Mouse (Mus musculus): ENCODE measurements around the gene Degs2. TPM values are rescaled to one million over a fixed set of nuclear protein-coding genes. Genes with fewer than 3 reads are reported as not detected.

The Degs2 gene
- total and polyA plus RNA-seq, 3 experiments: 0.50 to 1.00 (median 0.55) TPM

- Histone ChIP-seq H3K79me2 (replicated peaks; ENCODE audit: control insufficient read depth, insufficient read depth, low read length) (no peaks in the 10 kb centered on the region), H3K9ac (ENCODE audit: low read depth, low read length) (no peak overlapping the region), H3K27ac (peak overlapping the region; percentile 65), H3K4me1 (ENCODE audit: control insufficient read depth, insufficient read depth, low read length) (peaks cover 23% of the 10 kb centered on the region), H3K36me3 (ENCODE audit: control insufficient read depth, insufficient read depth, low read length) (no peaks in the 10 kb centered on the region), H3K4me3 (no peak overlapping the region), H3K27me3 (ENCODE audit: control insufficient read depth, insufficient read depth, low read length) (no peaks in the 10 kb centered on the region)
- 64% methylated on average over 8 of the region's 8 CpGs for WGBS
- no peak for DNase-seq
- intact Hi-C loops (cut with DNase I): loop anchor here (5.0 kb wide), 1 partner anchor 124 kb away; the partner anchor contains the start of gene Evl
- TF ChIP-seq POLR2A (IDR thresholded peaks at IDR 0.05; ENCODE audit: insufficient read depth, low read depth, low read length) (no peak), CTCF (IDR thresholded peaks at IDR 0.05) (peak; percentile 53), EP300 (IDR thresholded peaks at IDR 0.05; ENCODE audit: insufficient read depth, low read depth, low read length) (no peak)
Observed at GRCm38 (mm10) chr12:108675614-108676401, 26.3 kb downstream of the Degs2 start.

GRCm38 (mm10) chr12:108674916-108675315, 27.2 kb downstream of the Degs2 start:
- TF ChIP-seq CTCF (IDR thresholded peaks at IDR 0.05) (no peak), EP300 (IDR thresholded peaks at IDR 0.05; ENCODE audit: insufficient read depth, low read depth, low read length) (no peak), POLR2A (IDR thresholded peaks at IDR 0.05; ENCODE audit: insufficient read depth, low read depth, low read length) (no peak)
- intact Hi-C loops (cut with DNase I): loop anchor here (5.0 kb wide), 1 partner anchor 123 kb away; the partner anchor contains the start of gene Evl
- H3K36me3 ChIP-seq (ENCODE audit: control insufficient read depth, insufficient read depth, low read length): no peaks in the 10 kb centered on the region

DNA sequence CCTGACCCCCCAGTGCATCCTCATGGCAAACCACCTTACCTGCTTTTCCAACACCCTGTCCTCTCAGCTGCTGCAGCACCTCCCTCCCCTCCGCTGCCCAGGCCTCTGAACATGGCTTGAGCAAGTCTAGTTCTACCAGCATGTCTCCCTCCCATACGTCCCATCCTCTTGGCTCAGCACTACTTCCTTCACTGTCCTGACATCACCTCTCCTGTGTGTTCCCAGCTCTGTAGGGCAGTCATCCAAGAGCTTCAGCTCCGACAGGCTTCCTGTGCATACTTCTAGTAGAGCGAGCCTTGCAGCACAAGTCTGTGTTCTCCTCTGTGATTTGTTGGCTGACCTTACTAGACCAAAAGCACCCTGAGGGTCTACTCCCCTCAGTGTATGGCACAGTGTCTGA, 27.6 kb downstream of the Degs2 start:
- Histone ChIP-seq H3K9ac (ENCODE audit: low read depth, low read length) (no peak overlapping the region), H3K4me1 (ENCODE audit: control insufficient read depth, insufficient read depth, low read length) (peaks cover 22% of the 10 kb centered on the region), H3K4me3 (peak overlapping the region; percentile 24; the same call in 1 of the 2 replicates), H3K27ac (peak overlapping the region; percentile 51), H3K36me3 (ENCODE audit: control insufficient read depth, insufficient read depth, low read length) (no peaks in the 10 kb centered on the region), H3K27me3 (ENCODE audit: control insufficient read depth, insufficient read depth, low read length) (no peaks in the 10 kb centered on the region), H3K79me2 (replicated peaks; ENCODE audit: control insufficient read depth, insufficient read depth, low read length) (no peaks in the 10 kb centered on the region)
- peak; percentile 55 to 76 for DNase-seq
- WGBS: 18% methylated on average over 4 of the region's 4 CpGs
- intact Hi-C loops (cut with DNase I): no loop called here
- TF ChIP-seq EP300 (IDR thresholded peaks at IDR 0.05; ENCODE audit: insufficient read depth, low read depth, low read length) (peak; percentile 73; the same call in 1 of the 2 replicates), CTCF (IDR thresholded peaks at IDR 0.05) (no peak)

More at GRCm38 (mm10) chr12:108674916-108675315, 27.2 kb downstream of the Degs2 start:
- no peak overlapping the region for H3K4me3 ChIP-seq
- H3K79me2 ChIP-seq (replicated peaks; ENCODE audit: control insufficient read depth, insufficient read depth, low read length): no peaks in the 10 kb centered on the region
- peaks cover 23% of the 10 kb centered on the region for H3K4me1 ChIP-seq (ENCODE audit: control insufficient read depth, insufficient read depth, low read length)
- DNase-seq: no peak
- H3K9ac ChIP-seq (ENCODE audit: low read depth, low read length): no peak overlapping the region
- peak overlapping the region; percentile 51 for H3K27ac ChIP-seq
- no peaks in the 10 kb centered on the region for H3K27me3 ChIP-seq (ENCODE audit: control insufficient read depth, insufficient read depth, low read length)
- WGBS: 59% methylated on average over 2 of the region's 2 CpGs

DNA sequence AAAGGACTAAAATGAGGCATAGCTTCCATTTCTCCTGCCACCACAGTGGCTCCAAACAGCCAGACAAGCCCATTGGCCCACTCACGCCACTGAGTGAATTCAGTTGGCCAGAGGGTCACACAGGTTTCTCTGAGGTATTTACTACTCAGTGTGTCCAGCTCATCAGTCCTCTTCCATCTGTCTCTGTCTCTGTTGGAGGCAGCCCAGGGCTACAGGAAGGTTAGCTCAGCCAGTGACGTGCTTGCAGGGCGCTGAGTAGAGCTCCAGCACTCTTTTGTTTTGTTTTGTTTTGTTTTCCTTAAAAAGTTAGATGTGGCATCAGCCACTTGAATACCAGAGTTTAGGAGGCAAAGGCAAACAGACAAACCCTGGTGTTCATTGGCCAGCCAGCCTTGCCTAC, 28.6 kb downstream of the Degs2 start:
- Histone ChIP-seq H3K27ac (peak overlapping the region; percentile 36), H3K9ac (ENCODE audit: low read depth, low read length) (no peak overlapping the region), H3K4me3 (no peak overlapping the region), H3K79me2 (replicated peaks; ENCODE audit: control insufficient read depth, insufficient read depth, low read length) (no peaks in the 10 kb centered on the region), H3K36me3 (ENCODE audit: control insufficient read depth, insufficient read depth, low read length) (no peaks in the 10 kb centered on the region), H3K4me1 (ENCODE audit: control insufficient read depth, insufficient read depth, low read length) (peaks cover 16% of the 10 kb centered on the region), H3K27me3 (ENCODE audit: control insufficient read depth, insufficient read depth, low read length) (no peaks in the 10 kb centered on the region)
- TF ChIP-seq CTCF (IDR thresholded peaks at IDR 0.05) (no peak), POLR2A (IDR thresholded peaks at IDR 0.05; ENCODE audit: insufficient read depth, low read depth, low read length) (no peak), EP300 (IDR thresholded peaks at IDR 0.05; ENCODE audit: insufficient read depth, low read depth, low read length) (no peak)
- DNase-seq: no peak
- intact Hi-C loops (cut with DNase I): no loop called here
- WGBS: 46% methylated on average over 3 of the region's 3 CpGs

GRCm38 (mm10) chr12:108672908-108673307, 29.2 kb downstream of the Degs2 start:
- Histone ChIP-seq H3K4me3 (no peak overlapping the region), H3K27me3 (ENCODE audit: control insufficient read depth, insufficient read depth, low read length) (no peaks in the 10 kb centered on the region), H3K79me2 (replicated peaks; ENCODE audit: control insufficient read depth, insufficient read depth, low read length) (no peaks in the 10 kb centered on the region), H3K9ac (ENCODE audit: low read depth, low read length) (no peak overlapping the region), H3K4me1 (ENCODE audit: control insufficient read depth, insufficient read depth, low read length) (peaks cover 20% of the 10 kb centered on the region), H3K27ac (no peak overlapping the region), H3K36me3 (ENCODE audit: control insufficient read depth, insufficient read depth, low read length) (no peaks in the 10 kb centered on the region)
- no peak for TF ChIP-seq EP300 (IDR thresholded peaks at IDR 0.05; ENCODE audit: insufficient read depth, low read depth, low read length)
- TF ChIP-seq CTCF (IDR thresholded peaks at IDR 0.05): no peak
- TF ChIP-seq POLR2A (IDR thresholded peaks at IDR 0.05; ENCODE audit: insufficient read depth, low read depth, low read length): no peak
- DNase-seq: no peak
- intact Hi-C loops (cut with DNase I): no loop called here
- WGBS: 86% methylated on average over 4 of the region's 4 CpGs

- H3K36me3 ChIP-seq (ENCODE audit: control insufficient read depth, insufficient read depth, low read length): no peaks in the 10 kb centered on the region
- no peak overlapping the region for H3K4me3 ChIP-seq
- 86% methylated on average over 2 of the region's 2 CpGs for WGBS
- no peak overlapping the region for H3K9ac ChIP-seq (ENCODE audit: low read depth, low read length)
- H3K27me3 ChIP-seq (ENCODE audit: control insufficient read depth, insufficient read depth, low read length): no peaks in the 10 kb centered on the region
- no peaks in the 10 kb centered on the region for H3K79me2 ChIP-seq (replicated peaks; ENCODE audit: control insufficient read depth, insufficient read depth, low read length)
- no peak for TF ChIP-seq EP300 (IDR thresholded peaks at IDR 0.05; ENCODE audit: insufficient read depth, low read depth, low read length)
- TF ChIP-seq CTCF (IDR thresholded peaks at IDR 0.05): no peak
- no peak for TF ChIP-seq POLR2A (IDR thresholded peaks at IDR 0.05; ENCODE audit: insufficient read depth, low read depth, low read length)
- H3K4me1 ChIP-seq (ENCODE audit: control insufficient read depth, insufficient read depth, low read length): peaks cover 19% of the 10 kb centered on the region
- no peak for DNase-seq
- no peak overlapping the region for H3K27ac ChIP-seq
- intact Hi-C loops (cut with DNase I): no loop called here
Observed at GRCm38 (mm10) chr12:108671541-108671940, 30.6 kb downstream of the Degs2 start.
